Comparison of ENCODE assay signal across 13 mouse cellular contexts in genomic region chr1:180905876-180906275, GRCm38 (mm10). TPM values are rescaled to one million over a fixed set of nuclear protein-coding genes. Genes with fewer than 3 reads are reported as not detected.
DNase-seq lines count a peak whose midpoint lies in the region; ATAC-seq and TF ChIP-seq lines count a peak whose summit lies in the region.
"Had no signal": no experiment of that assay in that cellular context is flagged by ENCODE, and none has a peak within 500 bp of the region (broad histone marks: within the 10 kb centered on the region; RNA-seq: fewer than 3 reads in every experiment).

No protein-coding gene starts in this region.

- ATAC-seq in heart, embryonic 12.5 days (ENCODE audit: insufficient number of reproducible peaks, low FRiP score), result no peak
- ATAC-seq in hindbrain, embryonic 13.5 days (ENCODE audit: low FRiP score), result no peak
- no peak for ATAC-seq in kidney, embryonic 14.5 days (ENCODE audit: low FRiP score, low TSS enrichment)

- no peak overlapping the region for H3K27ac ChIP-seq in heart, embryonic 12.5 days (ENCODE audit: poor library complexity, severe bottlenecking)
- H3K27ac ChIP-seq in MEL (ENCODE audit: control insufficient read depth, low read depth, low read length), result no peak overlapping the region; the same call in 1 of the 2 replicates
- H3K27ac ChIP-seq in hindbrain, embryonic 13.5 days, result no peak overlapping the region
- H3K27ac ChIP-seq in midbrain, embryonic 10.5 days (replicated peaks), result no peak overlapping the region
- H3K27ac ChIP-seq in kidney, embryonic 14.5 days (ENCODE audit: low read depth, low read length), result no peak overlapping the region

- peak overlapping the region; percentile 89 for H3K4me2 ChIP-seq in heart, embryonic 12.5 days
- H3K4me2 ChIP-seq in hindbrain, embryonic 13.5 days, result peak overlapping the region; percentile 95
- H3K4me2 ChIP-seq in kidney, embryonic 14.5 days (replicated peaks; ENCODE audit: low read depth, low read length), result no peak overlapping the region

- TF ChIP-seq EP300 in MEL (IDR thresholded peaks at IDR 0.05; ENCODE audit: low read depth in 1 of 2, low read length in 2 of 2), result no peak

- H3K4me1 ChIP-seq in heart, embryonic 12.5 days (replicated peaks), result peaks cover 19% of the 10 kb centered on the region
- H3K4me1 ChIP-seq in MEL (ENCODE audit: control insufficient read depth in 1 of 2, insufficient read depth in 2 of 2, low read length in 2 of 2), result peaks cover 2 to 32% of the 10 kb centered on the region in 2 experiments
- H3K4me1 ChIP-seq in hindbrain, embryonic 13.5 days (replicated peaks), result peaks cover 25% of the 10 kb centered on the region
- peaks cover 26% of the 10 kb centered on the region for H3K4me1 ChIP-seq in midbrain, embryonic 10.5 days
- peaks cover 8% of the 10 kb centered on the region; the same call in 1 of the 2 replicates for H3K4me1 ChIP-seq in kidney, embryonic 14.5 days (ENCODE audit: control insufficient read depth, insufficient read depth, low read length)

- WGBS in heart, embryonic 12.5 days, result 88% methylated on average over 17 of the region's 17 CpGs
- WGBS in hindbrain, embryonic 13.5 days, result 96% methylated on average over 17 of the region's 17 CpGs
- 94% methylated on average over 17 of the region's 17 CpGs for WGBS in midbrain, embryonic 10.5 days
- 95% methylated on average over 17 of the region's 17 CpGs for WGBS in kidney, embryonic 14.5 days

- no peaks in the 10 kb centered on the region for H3K9me3 ChIP-seq in heart, embryonic 12.5 days (replicated peaks)
- H3K9me3 ChIP-seq in MEL (replicated peaks; ENCODE audit: insufficient read depth, low read length), result no peaks in the 10 kb centered on the region
- no peaks in the 10 kb centered on the region for H3K9me3 ChIP-seq in hindbrain, embryonic 13.5 days
- H3K9me3 ChIP-seq in midbrain, embryonic 10.5 days (replicated peaks), result no peaks in the 10 kb centered on the region
- H3K9me3 ChIP-seq in kidney, embryonic 14.5 days (ENCODE audit: control insufficient read depth, low read length), result no peaks in the 10 kb centered on the region

- peaks cover 23% of the 10 kb centered on the region for H3K79me2 ChIP-seq in MEL (ENCODE audit: control insufficient read depth, insufficient read depth, low read length, poor library complexity)

- H3K4me3 ChIP-seq in heart, embryonic 12.5 days, result peak overlapping the region; percentile 71
- H3K4me3 ChIP-seq in MEL (ENCODE audit: control insufficient read depth in 1 of 2, insufficient read depth in 1 of 2, low read depth in 2 of 2, low read length in 2 of 2), result peak overlapping the region in 1 of 2 experiments; percentile 98; a peak in 1 of 4 replicates
- peak overlapping the region; percentile 85; the same call in 1 of the 2 replicates for H3K4me3 ChIP-seq in hindbrain, embryonic 13.5 days
- H3K4me3 ChIP-seq in midbrain, embryonic 10.5 days, result peak overlapping the region; percentile 96
- H3K4me3 ChIP-seq in kidney, embryonic 14.5 days (ENCODE audit: low read length), result no peak overlapping the region

- no peak for TF ChIP-seq RAD21 in MEL (IDR thresholded peaks at IDR 0.05; ENCODE audit: low read depth, low read length)

- DNase-seq in heart, adult 18-20 months, result no peak
- no peak for DNase-seq in MEL (ENCODE audit: low read depth, low spot score)
- DNase-seq in midbrain, embryonic 10.5 days (ENCODE audit: low spot score), result no peak
- no peak for DNase-seq in frontal cortex, postnatal 25 days (ENCODE audit: low spot score in 2 of 2)
- DNase-seq in right cerebral cortex, postnatal 10 days (ENCODE audit: low spot score in 2 of 2), result no peak
- DNase-seq: adrenal gland, postnatal 25 days; gastrocnemius, postnatal 36 days; kidney, postnatal 4 days; right cerebral cortex, postnatal 14 days had no signal

- H3K27me3 ChIP-seq in heart, embryonic 12.5 days (replicated peaks), result no peaks in the 10 kb centered on the region
- no peaks in the 10 kb centered on the region for H3K27me3 ChIP-seq in MEL (ENCODE audit: control insufficient read depth in 1 of 2, insufficient read depth in 2 of 2, low read length in 2 of 2)
- H3K27me3 ChIP-seq in hindbrain, embryonic 13.5 days, result no peaks in the 10 kb centered on the region
- H3K27me3 ChIP-seq in midbrain, embryonic 10.5 days (ENCODE audit: low read depth, poor library complexity, severe bottlenecking), result no peaks in the 10 kb centered on the region
- no peaks in the 10 kb centered on the region for H3K27me3 ChIP-seq in kidney, embryonic 14.5 days (ENCODE audit: control insufficient read depth, insufficient read depth, low read length)

- no peak for TF ChIP-seq POLR2A in MEL (IDR thresholded peaks at IDR 0.05; ENCODE audit: control insufficient read depth in 1 of 2, insufficient read depth in 1 of 2, low read depth in 1 of 2, low read length in 2 of 2, poor library complexity in 1 of 2)

- H3K36me3 ChIP-seq in heart, embryonic 12.5 days, result peaks cover 30% of the 10 kb centered on the region
- peaks cover 0 to 26% of the 10 kb centered on the region in 2 experiments; a peak in 2 of 4 replicates for H3K36me3 ChIP-seq in MEL (ENCODE audit: control insufficient read depth in 1 of 2, insufficient read depth in 2 of 2, low read length in 2 of 2)
- peaks cover 34% of the 10 kb centered on the region for H3K36me3 ChIP-seq in hindbrain, embryonic 13.5 days
- H3K36me3 ChIP-seq in midbrain, embryonic 10.5 days, result peaks cover 43% of the 10 kb centered on the region
- H3K36me3 ChIP-seq in kidney, embryonic 14.5 days (ENCODE audit: control insufficient read depth, insufficient read depth, low read length), result peaks cover 27% of the 10 kb centered on the region

- no peak overlapping the region for H3K9ac ChIP-seq in heart, embryonic 12.5 days
- peak overlapping the region; percentile 1; the same call in 1 of the 2 replicates for H3K9ac ChIP-seq in MEL (ENCODE audit: control insufficient read depth, low read depth, low read length, poor library complexity, severe bottlenecking)
- H3K9ac ChIP-seq in hindbrain, embryonic 13.5 days, result peak overlapping the region; percentile 94; the same call in 1 of the 2 replicates
- no peak overlapping the region for H3K9ac ChIP-seq in kidney, embryonic 14.5 days (ENCODE audit: low read depth, low read length)

- TF ChIP-seq CTCF in MEL (IDR thresholded peaks at IDR 0.05 in 2 of 3, conservative IDR thresholded peaks at IDR 0.05 in 1 of 3; ENCODE audit: control insufficient read depth in 1 of 3, insufficient read depth in 1 of 3, low read depth in 2 of 3, low read length in 3 of 3, poor library complexity in 1 of 3, severe bottlenecking in 1 of 3), result no peak

RNA-seq across cellular contexts. Expression of gene Pycr2, which starts 1.8 kb away (rescaled TPM):
- polyA plus RNA-seq in heart, embryonic 12.5 days (2016; fragmentation: Nextera tagmentation; extraction: Ambion mirVana), result 52.2 and 58.2 TPM in 2 replicates
- 10 to 100 TPM; 12.2 to 12.4 TPM for total RNA-seq in heart, adult 18-20 months (2021)
- 128 and 183 TPM in 2 replicates for total RNA-seq in MEL (2012; rRNA removed)
- polyA plus RNA-seq in MEL (2012; ENCODE audit: insufficient read depth in 1 of 2, insufficient read length in 2 of 2, low read depth in 1 of 2, low replicate concordance in 2 of 2, missing spikeins in 1 of 2), result 100 to 1,000 TPM in 1 of 2 experiments, not detected in 1; 125 TPM
- polyA plus RNA-seq in hindbrain, embryonic 13.5 days (2015; fragmentation: Nextera tagmentation; extraction: Ambion mirVana), result 74.1 and 78.7 TPM in 2 replicates
- 134 and 144 TPM in 2 replicates for polyA plus RNA-seq in midbrain, embryonic 10.5 days (2016; fragmentation: Nextera tagmentation; extraction: Ambion mirVana)
- polyA plus RNA-seq in kidney, embryonic 14.5 days (2014; fragmentation: Nextera tagmentation; extraction: Ambion mirVana), result 93.9 and 103 TPM in 2 replicates

RNA-seq across cellular contexts. Expression of gene Lefty2, which starts 13.0 kb away (rescaled TPM):
- 0.15 TPM in 2 replicates for polyA plus RNA-seq in heart, embryonic 12.5 days (2016; fragmentation: Nextera tagmentation; extraction: Ambion mirVana)
- not detected for total RNA-seq in heart, adult 18-20 months (2021)
- not detected in 2 replicates for total RNA-seq in MEL (2012; rRNA removed)
- polyA plus RNA-seq in MEL (2012; ENCODE audit: insufficient read depth in 1 of 2, insufficient read length in 2 of 2, low read depth in 1 of 2, low replicate concordance in 2 of 2, missing spikeins in 1 of 2), result not detected
- 0.26 and 0.63 TPM in 2 replicates for polyA plus RNA-seq in hindbrain, embryonic 13.5 days (2015; fragmentation: Nextera tagmentation; extraction: Ambion mirVana)
- polyA plus RNA-seq in midbrain, embryonic 10.5 days (2016; fragmentation: Nextera tagmentation; extraction: Ambion mirVana), result not detected in 2 replicates
- not detected in 2 replicates for polyA plus RNA-seq in kidney, embryonic 14.5 days (2014; fragmentation: Nextera tagmentation; extraction: Ambion mirVana)
- total RNA-seq: common myeloid progenitor, adult 5-6 weeks; gastrocnemius, postnatal 36 days had no signal

RNA-seq across cellular contexts. Expression of gene Lefty1, which starts 28.9 kb away (rescaled TPM):
- 1.00 and 1.1 TPM in 2 replicates for polyA plus RNA-seq in heart, embryonic 12.5 days (2016; fragmentation: Nextera tagmentation; extraction: Ambion mirVana)
- under 1 TPM; 0.28 to 0.84 TPM for total RNA-seq in heart, adult 18-20 months (2021)
- total RNA-seq in MEL (2012; rRNA removed), result 3.5 and 6.4 TPM in 2 replicates
- 1 to 10 TPM in 1 of 2 experiments, not detected in 1; 5.1 TPM for polyA plus RNA-seq in MEL (2012; ENCODE audit: insufficient read depth in 1 of 2, insufficient read length in 2 of 2, low read depth in 1 of 2, low replicate concordance in 2 of 2, missing spikeins in 1 of 2)
- polyA plus RNA-seq in hindbrain, embryonic 13.5 days (2015; fragmentation: Nextera tagmentation; extraction: Ambion mirVana), result 0.23 and 0.58 TPM in 2 replicates
- polyA plus RNA-seq in midbrain, embryonic 10.5 days (2016; fragmentation: Nextera tagmentation; extraction: Ambion mirVana), result 0.60 and 0.67 TPM in 2 replicates
- polyA plus RNA-seq in kidney, embryonic 14.5 days (2014; fragmentation: Nextera tagmentation; extraction: Ambion mirVana), result 0.51 and 0.54 TPM in 2 replicates

RNA-seq across cellular contexts. Expression of gene Tmem63a, which starts 36.3 kb away (rescaled TPM):
- polyA plus RNA-seq in heart, embryonic 12.5 days (2016; fragmentation: Nextera tagmentation; extraction: Ambion mirVana), result 10.2 and 10.6 TPM in 2 replicates
- total RNA-seq in heart, adult 18-20 months (2021), result 10 to 100 TPM; 15.0 to 15.9 TPM
- total RNA-seq in MEL (2012; rRNA removed), result 7.5 and 7.7 TPM in 2 replicates
- polyA plus RNA-seq in MEL (2012; ENCODE audit: insufficient read depth in 1 of 2, insufficient read length in 2 of 2, low read depth in 1 of 2, low replicate concordance in 2 of 2, missing spikeins in 1 of 2), result 10 to 100 TPM in 1 of 2 experiments, not detected in 1; 12.8 TPM
- polyA plus RNA-seq in hindbrain, embryonic 13.5 days (2015; fragmentation: Nextera tagmentation; extraction: Ambion mirVana), result 1.5 and 1.8 TPM in 2 replicates
- 2.2 and 3.6 TPM in 2 replicates for polyA plus RNA-seq in midbrain, embryonic 10.5 days (2016; fragmentation: Nextera tagmentation; extraction: Ambion mirVana)
- 4.0 and 7.5 TPM in 2 replicates for polyA plus RNA-seq in kidney, embryonic 14.5 days (2014; fragmentation: Nextera tagmentation; extraction: Ambion mirVana)

RNA-seq across cellular contexts. Expression of gene Sde2, which starts 54.9 kb away (rescaled TPM):
- 30.7 and 32.3 TPM in 2 replicates for polyA plus RNA-seq in heart, embryonic 12.5 days (2016; fragmentation: Nextera tagmentation; extraction: Ambion mirVana)
- 10 to 100 TPM; 10.1 to 11.4 TPM for total RNA-seq in heart, adult 18-20 months (2021)
- total RNA-seq in MEL (2012; rRNA removed), result 31.4 and 35.5 TPM in 2 replicates
- 10 to 100 TPM in 1 of 2 experiments, not detected in 1; 48.0 TPM for polyA plus RNA-seq in MEL (2012; ENCODE audit: insufficient read depth in 1 of 2, insufficient read length in 2 of 2, low read depth in 1 of 2, low replicate concordance in 2 of 2, missing spikeins in 1 of 2)
- polyA plus RNA-seq in hindbrain, embryonic 13.5 days (2015; fragmentation: Nextera tagmentation; extraction: Ambion mirVana), result 29.6 and 31.6 TPM in 2 replicates
- polyA plus RNA-seq in midbrain, embryonic 10.5 days (2016; fragmentation: Nextera tagmentation; extraction: Ambion mirVana), result 39.0 and 42.1 TPM in 2 replicates
- polyA plus RNA-seq in kidney, embryonic 14.5 days (2014; fragmentation: Nextera tagmentation; extraction: Ambion mirVana), result 32.9 and 39.6 TPM in 2 replicates

Comparison
In these comparisons a context has a peak if more than half of its experiments do, and no peak if none do; other contexts are left out.
1. H3K9ac ChIP-seq: peak in MEL (single experiment) and hindbrain, embryonic 13.5 days (single experiment); none in heart, embryonic 12.5 days (single experiment) and kidney, embryonic 14.5 days (single experiment).